Mouse (Mus musculus) neural tube, embryonic 10.5 days (tissue): ENCODE measurements around the gene Col4a3.

Source experiments
- DNase-seq: peaks from one replicate; pipeline ENCODE4 v3.0.0-alpha.2; 2017; ENCODE audit warnings: low spot score; ENCODE audit errors: extremely low spot score

Gene Col4a3

GRCm38 (mm10) chr1:82586713-82587399, at the start of gene Col4a3, which contains the start of gene Col4a4:
Gene Col4a3, plus strand, starts transcription at chr1:82586921.
Gene Col4a4, minus strand, starts transcription at chr1:82586849.
- peak; percentile 27 for DNase-seq

- DNase-seq = peak; percentile 35
Measured at GRCm38 (mm10) chr1:82537848-82538247, 48.9 kb upstream of the Col4a3 start.

GRCm38 (mm10) chr1:82540056-82540455, 46.7 kb upstream of the Col4a3 start:
- no peak for DNase-seq

- DNase-seq = no peak
Measured at GRCm38 (mm10) chr1:82543934-82544333, 42.8 kb upstream of the Col4a3 start.

- no peak for DNase-seq
Measured at GRCm38 (mm10) chr1:82544419-82545185, 42.1 kb upstream of the Col4a3 start.

GRCm38 (mm10) chr1:82545199-82545960, 41.3 kb upstream of the Col4a3 start:
- DNase-seq = no peak

- DNase-seq = peak; percentile 60
Measured at GRCm38 (mm10) chr1:82554443-82554850, 32.3 kb upstream of the Col4a3 start.

GRCm38 (mm10) chr1:82554889-82555288, 31.8 kb upstream of the Col4a3 start:
- no peak for DNase-seq

- no peak for DNase-seq
Measured at GRCm38 (mm10) chr1:82560223-82560622, 26.5 kb upstream of the Col4a3 start.

- DNase-seq = no peak
Measured at GRCm38 (mm10) chr1:82569405-82569804, 17.3 kb upstream of the Col4a3 start.

- peak; percentile 18 for DNase-seq
Measured at GRCm38 (mm10) chr1:82571758-82572157, 15.0 kb upstream of the Col4a3 start.

- DNase-seq = no peak
Measured at GRCm38 (mm10) chr1:82575681-82576080, 11.0 kb upstream of the Col4a3 start.

GRCm38 (mm10) chr1:82576182-82576581, 10.5 kb upstream of the Col4a3 start:
- DNase-seq = no peak

GRCm38 (mm10) chr1:82577339-82577738, 9.4 kb upstream of the Col4a3 start:
- no peak for DNase-seq

- DNase-seq = no peak
Measured at GRCm38 (mm10) chr1:82577915-82578314, 8.8 kb upstream of the Col4a3 start.

GRCm38 (mm10) chr1:82578320-82578719, 8.4 kb upstream of the Col4a3 start:
- no peak for DNase-seq

GRCm38 (mm10) chr1:82585981-82586380, 740 bp upstream of the Col4a3 start:
- DNase-seq = no peak

GRCm38 (mm10) chr1:82590266-82590665, 3.5 kb downstream of the Col4a3 start:
- no peak for DNase-seq

- DNase-seq = peak; percentile 23
Measured at GRCm38 (mm10) chr1:82596864-82597596, 10.3 kb downstream of the Col4a3 start.

- DNase-seq = no peak
Measured at GRCm38 (mm10) chr1:82603198-82603950, 16.7 kb downstream of the Col4a3 start.
